Mouse (Mus musculus) lung, postnatal 14 days (tissue): Measurements from ENCODE around the gene Rusc2.

Experiments used
- DNase-seq: peaks from one replicate; pipeline ENCODE4 v3.0.0; 2021

Rusc2 gene

GRCm38 (mm10) chr4:43384541-43384940, 2.8 kb downstream of the Rusc2 start:
- no peak for DNase-seq

GRCm38 (mm10) chr4:43386932-43387331, 5.2 kb downstream of the Rusc2 start:
- DNase-seq: no peak

GRCm38 (mm10) chr4:43389390-43389789, 7.6 kb downstream of the Rusc2 start:
- DNase-seq: no peak

- DNase-seq: peak; percentile 50
These were observed 8.2 kb downstream of the Rusc2 start for GRCm38 (mm10) chr4:43389845-43390440.

- DNase-seq: no peak
These were observed 9.8 kb downstream of the Rusc2 start for GRCm38 (mm10) chr4:43391521-43392050.

- peak; percentile 86 for DNase-seq
These were observed 12.6 kb downstream of the Rusc2 start for GRCm38 (mm10) chr4:43394345-43394891.

GRCm38 (mm10) chr4:43395147-43395546, 13.4 kb downstream of the Rusc2 start:
- no peak for DNase-seq

- no peak for DNase-seq
These were observed 14.1 kb downstream of the Rusc2 start for GRCm38 (mm10) chr4:43395836-43396235.

- no peak for DNase-seq
These were observed 14.6 kb downstream of the Rusc2 start for GRCm38 (mm10) chr4:43396381-43396780.

- DNase-seq: no peak
These were observed 16.2 kb downstream of the Rusc2 start for GRCm38 (mm10) chr4:43398014-43398413.

GRCm38 (mm10) chr4:43398829-43399331, 17.1 kb downstream of the Rusc2 start:
- peak; percentile 73 for DNase-seq

GRCm38 (mm10) chr4:43399391-43400131, 17.8 kb downstream of the Rusc2 start:
- peak; percentile 55 for DNase-seq

- DNase-seq: peak; percentile 48
These were observed 19.2 kb downstream of the Rusc2 start for GRCm38 (mm10) chr4:43400976-43401375.

GRCm38 (mm10) chr4:43401486-43401885, 19.7 kb downstream of the Rusc2 start:
- no peak for DNase-seq

GRCm38 (mm10) chr4:43402212-43402611, 20.4 kb downstream of the Rusc2 start:
- DNase-seq: no peak

- no peak for DNase-seq
These were observed 22.9 kb downstream of the Rusc2 start for GRCm38 (mm10) chr4:43404697-43405096.

- peak; percentile 85 for DNase-seq
These were observed 24.6 kb downstream of the Rusc2 start for GRCm38 (mm10) chr4:43406162-43406971.

- DNase-seq: no peak
These were observed 25.5 kb downstream of the Rusc2 start for GRCm38 (mm10) chr4:43407071-43407920.

GRCm38 (mm10) chr4:43414761-43415160, 33.0 kb downstream of the Rusc2 start:
- DNase-seq: no peak

- DNase-seq: no peak
These were observed 33.7 kb downstream of the Rusc2 start for GRCm38 (mm10) chr4:43415221-43416070.

GRCm38 (mm10) chr4:43416071-43416490, 34.3 kb downstream of the Rusc2 start:
- no peak for DNase-seq
